Mouse (Mus musculus): Measurements from ENCODE around the gene Sp110. TPM values are rescaled to one million over a fixed set of nuclear protein-coding genes. Genes with fewer than 3 reads are reported as not detected.

Sp110 gene
- 1.9 TPM for polyA plus RNA-seq (2015; fragmentation: Illumina TruSeq; extraction: RNeasy Lipid Tissue Mini Kit (QIAGEN cat#74804); ENCODE audit: low read depth, low replicate concordance)

DNA sequence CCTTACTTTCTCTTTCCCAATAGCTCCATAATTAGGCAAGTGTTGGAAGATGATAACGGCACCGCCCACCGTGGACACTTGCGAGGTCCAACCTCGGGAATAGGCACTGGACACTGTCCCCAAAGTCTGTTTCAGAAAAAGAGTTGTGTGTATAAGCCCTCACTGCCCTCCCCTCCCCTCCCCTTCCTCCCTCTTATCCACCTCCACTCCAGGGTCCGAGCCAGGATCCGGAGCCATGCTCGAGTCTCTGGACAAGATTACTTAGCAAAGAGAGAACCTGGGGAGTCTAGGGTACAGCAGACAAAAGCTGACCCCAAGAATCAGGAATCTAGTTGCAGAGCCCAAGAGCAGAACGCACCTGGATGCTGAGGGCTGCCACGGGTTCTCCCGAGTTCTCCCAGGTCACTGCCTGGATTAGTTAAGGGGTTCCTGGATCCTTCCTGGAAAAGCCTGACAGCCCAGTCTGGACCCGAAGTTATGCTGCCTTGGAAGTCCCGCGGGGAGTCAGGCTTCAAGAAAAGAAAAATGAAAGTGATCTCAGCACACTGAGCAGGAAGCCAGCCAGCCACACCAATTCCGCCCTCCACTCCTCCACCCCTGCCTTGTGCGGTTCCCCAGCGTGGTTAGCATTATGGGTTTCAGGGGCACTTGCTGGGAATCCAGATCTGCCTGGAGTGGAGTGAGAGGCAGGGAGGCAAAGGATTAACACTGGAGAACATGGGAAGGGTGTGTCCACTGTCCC lies at the start of gene Sp110:
Gene Sp110, minus strand, starts transcription at position 547 of the 742 bp plus-strand sequence.

DNA sequence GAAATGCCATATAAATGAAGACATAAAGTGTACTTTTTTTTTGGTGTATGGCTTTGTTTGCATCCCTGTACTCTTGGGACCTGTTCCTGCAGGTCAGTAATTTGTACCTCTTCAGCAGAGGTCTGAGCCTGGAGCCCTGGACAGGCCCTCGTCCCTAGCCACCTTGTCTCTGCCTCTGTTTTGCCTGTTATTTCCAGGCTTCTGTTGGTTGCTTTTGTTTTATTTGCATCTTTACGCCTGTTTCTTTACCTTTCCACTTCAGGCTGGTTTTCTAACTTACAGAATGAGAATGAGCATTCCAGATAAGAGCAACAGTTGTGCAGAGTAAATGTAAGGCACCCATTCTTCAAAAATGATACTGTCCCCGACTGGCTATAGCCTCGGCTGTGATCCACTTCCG lies 1.5 kb upstream of the Sp110 start, which contains the start of gene Sp140:
Gene Sp140, plus strand, starts transcription at position 301 of the 400 bp plus-strand sequence.

DNA sequence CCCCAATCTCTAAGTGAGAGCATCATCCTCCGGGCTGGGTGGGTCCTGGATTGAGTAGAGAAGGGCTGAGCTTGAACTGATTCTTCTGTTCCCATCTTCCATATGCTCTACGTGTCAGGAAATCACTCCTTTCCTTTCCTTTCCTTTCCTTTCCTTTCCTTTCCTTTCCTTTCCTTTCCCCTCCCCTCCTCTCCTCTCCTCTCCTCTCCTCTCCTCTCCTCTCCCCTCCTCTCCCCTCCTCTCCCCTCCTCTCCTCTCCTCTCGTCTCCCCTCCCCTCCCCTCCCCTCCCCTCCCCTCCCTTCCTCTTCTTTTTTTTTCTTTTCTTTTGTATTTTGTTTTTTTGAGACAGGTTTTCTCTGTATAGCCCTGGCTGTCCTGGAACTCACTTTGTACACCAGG lies 23.2 kb downstream of the Sp110 start, which contains the start of gene G530012D18Rik:
Gene G530012D18Rik, plus strand, starts transcription at position 301 of the 400 bp plus-strand sequence.

Other genes starting within 250 kb of the Sp110 start
- not detected for gene G530012D18Rik, start 23.1 kb downstream of the Sp110 start, polyA plus RNA-seq (2015; fragmentation: Illumina TruSeq; extraction: RNeasy Lipid Tissue Mini Kit (QIAGEN cat#74804); ENCODE audit: low read depth, low replicate concordance)
- 2.2 TPM for gene Sp140, start 1.6 kb upstream of the Sp110 start, polyA plus RNA-seq (2015; fragmentation: Illumina TruSeq; extraction: RNeasy Lipid Tissue Mini Kit (QIAGEN cat#74804); ENCODE audit: low read depth, low replicate concordance)
- 6.6 TPM for gene Sp100, start 51.2 kb upstream of the Sp110 start, polyA plus RNA-seq (2015; fragmentation: Illumina TruSeq; extraction: RNeasy Lipid Tissue Mini Kit (QIAGEN cat#74804); ENCODE audit: low read depth, low replicate concordance)
- 0.65 TPM for gene A630001G21Rik, start 179.8 kb upstream of the Sp110 start, polyA plus RNA-seq (2015; fragmentation: Illumina TruSeq; extraction: RNeasy Lipid Tissue Mini Kit (QIAGEN cat#74804); ENCODE audit: low read depth, low replicate concordance)
- gene Cab39, start 194.6 kb upstream of the Sp110 start, polyA plus RNA-seq (2015; fragmentation: Illumina TruSeq; extraction: RNeasy Lipid Tissue Mini Kit (QIAGEN cat#74804); ENCODE audit: low read depth, low replicate concordance): 143 TPM